Mouse (Mus musculus) urinary bladder, adult 18-20 months (tissue): ENCODE measurements around the gene Col4a3.

Experiments
- DNase-seq, 2 experiments: peaks; one replicate each; pipeline ENCODE4 v3.0.0; 2022; ENCODE audit warnings: low spot score in 2 of 2, mixed read lengths in 2 of 2

The Col4a3 gene

DNA sequence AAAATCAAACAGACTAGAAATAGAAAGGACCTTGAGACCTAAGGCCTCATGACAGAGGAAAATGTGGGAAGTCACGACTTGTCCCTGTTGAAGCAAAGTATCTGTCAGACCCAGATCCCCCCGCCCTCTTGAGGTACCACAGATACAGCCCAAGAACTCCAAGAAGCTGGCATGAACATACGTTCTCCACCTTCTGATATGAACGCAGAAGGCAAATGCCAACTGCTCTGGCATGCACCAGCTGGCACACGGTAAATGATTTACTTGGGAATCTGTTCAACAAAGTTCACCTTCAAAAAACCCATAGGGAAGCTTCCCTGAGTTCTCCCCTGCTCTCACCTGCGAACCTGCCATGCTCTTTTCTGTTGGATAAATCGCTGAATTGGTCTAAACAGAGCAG lies 19.1 kb downstream of the Col4a3 start:
- no peak for DNase-seq

DNA sequence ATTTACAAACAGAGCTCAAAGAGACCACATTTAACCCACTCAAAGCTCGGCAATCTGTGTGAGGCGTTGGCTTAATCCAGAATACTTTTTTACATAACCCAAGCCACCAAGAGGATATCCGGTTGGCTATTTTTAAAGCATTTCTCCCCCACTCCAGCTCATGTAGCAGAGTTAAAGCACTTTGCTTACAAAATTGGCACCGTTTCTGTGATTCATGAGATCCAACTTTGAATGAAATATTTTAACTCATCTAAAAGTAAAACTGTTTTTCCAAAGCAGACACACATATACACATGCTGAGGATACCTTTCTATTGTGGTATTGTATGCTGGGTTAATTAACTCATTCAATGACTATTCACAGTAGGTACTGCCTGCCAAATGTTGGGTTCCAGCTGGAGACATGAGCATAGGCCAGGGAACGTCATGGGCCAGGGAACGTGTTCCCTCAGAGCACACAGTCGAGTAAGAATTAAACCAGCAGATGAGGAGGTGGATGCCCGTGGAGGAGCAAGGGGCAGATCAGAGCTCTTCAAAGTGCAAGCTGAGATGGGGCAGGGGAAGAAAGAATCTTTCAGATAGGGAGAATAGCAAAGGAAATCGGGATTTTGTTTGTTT lies 22.0 kb downstream of the Col4a3 start:
- no peak for DNase-seq

DNA sequence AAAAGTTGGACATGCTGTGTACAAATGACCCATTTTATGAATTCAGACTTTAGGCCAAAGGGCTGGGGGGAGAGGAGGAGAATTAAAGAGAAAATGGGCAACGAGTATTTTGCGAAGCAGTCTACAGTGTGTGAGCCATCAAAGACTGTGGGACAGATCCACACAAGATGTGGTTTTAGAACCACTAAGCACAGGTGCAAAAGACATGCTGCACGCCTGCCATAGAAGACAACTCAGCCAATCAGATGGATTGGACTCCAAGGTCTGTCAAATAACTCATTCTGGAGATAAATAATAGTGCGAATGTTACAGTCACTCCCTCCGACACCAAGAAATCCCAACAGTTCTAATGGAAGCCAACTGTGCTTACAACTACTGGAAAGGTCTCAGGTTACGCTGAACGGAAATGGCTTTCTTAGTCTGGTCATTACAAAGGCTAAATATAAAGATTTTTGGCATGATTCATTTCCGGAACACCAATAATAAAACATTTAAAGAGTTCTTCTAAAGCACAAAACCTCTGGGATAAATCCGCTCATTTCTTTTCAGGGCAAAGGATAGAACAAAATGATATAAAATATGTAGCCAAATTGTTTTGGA lies 25.4 kb downstream of the Col4a3 start:
- no peak for DNase-seq

DNA sequence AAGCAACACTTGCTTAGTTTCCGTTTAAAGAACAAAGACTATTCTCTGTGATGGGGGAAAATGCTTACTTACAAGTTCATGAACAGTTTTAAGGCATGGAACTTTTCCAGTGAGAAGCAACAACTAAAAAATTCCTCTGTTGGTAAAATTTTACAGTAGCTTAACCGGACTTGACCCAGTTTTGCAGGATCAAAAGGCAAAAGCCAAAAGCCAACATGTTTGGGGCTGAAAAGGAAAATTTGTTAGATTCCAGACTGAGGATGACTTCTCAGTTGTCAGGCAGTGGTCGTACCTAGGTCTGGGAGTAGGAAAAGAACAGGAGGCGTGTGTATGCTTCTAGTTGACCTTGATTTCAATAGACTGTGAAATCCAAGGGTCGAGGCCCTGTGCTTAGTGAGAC lies 31.3 kb downstream of the Col4a3 start:
- DNase-seq = no peak

DNA sequence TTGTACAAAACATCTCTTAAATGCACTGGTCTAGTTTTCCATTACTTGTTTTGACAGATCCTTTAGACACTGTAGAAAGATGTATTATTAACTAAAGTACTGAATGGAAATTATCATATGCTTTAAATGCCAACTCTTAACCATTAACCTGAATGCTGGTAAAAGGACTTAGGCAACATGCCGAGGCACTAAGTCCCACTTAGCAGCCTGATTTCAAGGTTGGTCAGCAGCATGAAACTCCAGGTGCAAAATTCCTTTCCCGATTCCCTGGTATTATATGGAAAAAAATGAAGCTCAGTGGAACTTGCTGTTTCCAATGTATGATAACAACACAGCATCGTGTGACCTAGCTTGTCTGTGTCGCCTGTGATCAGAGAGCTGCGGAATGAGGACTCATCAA lies 31.9 kb downstream of the Col4a3 start:
- DNase-seq = no peak

DNA sequence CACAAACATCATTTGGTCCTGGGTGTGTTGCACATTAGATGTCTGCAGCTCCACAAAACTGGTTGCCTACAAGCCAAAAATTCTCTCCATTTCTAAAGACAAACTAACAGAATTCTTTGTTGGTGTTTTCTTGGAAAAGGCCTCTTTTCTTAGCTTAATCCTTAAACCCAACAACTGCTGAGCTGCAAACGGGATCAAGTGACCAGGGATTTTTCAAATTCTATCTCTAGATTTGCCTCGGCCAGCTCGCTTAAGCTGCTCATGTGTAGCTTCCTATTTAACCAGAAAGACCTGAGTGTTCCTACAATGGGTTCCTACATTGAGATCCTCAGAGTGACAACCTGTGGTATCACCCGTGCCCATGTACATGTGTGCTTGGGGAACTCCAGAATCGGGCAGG lies 33.3 kb downstream of the Col4a3 start:
- no peak for DNase-seq

DNA sequence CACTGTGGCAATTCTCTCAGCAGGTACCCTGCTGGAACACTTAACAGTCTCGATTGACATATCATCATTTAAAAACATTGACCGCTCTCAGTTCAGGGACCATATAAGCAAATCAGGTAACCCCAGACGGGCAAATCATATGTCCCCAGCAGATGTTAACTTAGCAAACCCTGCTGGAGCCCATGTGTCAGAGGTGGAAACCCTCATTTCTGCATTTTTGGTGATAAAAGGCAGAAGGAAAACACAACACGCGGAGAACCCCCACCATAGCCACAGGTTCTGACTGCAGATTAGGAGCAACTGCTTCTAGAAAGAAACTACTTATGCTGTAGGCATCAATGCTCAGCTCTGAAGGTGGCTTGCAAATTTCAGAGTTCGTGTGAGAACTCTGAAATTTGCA lies 38.2 kb downstream of the Col4a3 start:
- no peak for DNase-seq

DNA sequence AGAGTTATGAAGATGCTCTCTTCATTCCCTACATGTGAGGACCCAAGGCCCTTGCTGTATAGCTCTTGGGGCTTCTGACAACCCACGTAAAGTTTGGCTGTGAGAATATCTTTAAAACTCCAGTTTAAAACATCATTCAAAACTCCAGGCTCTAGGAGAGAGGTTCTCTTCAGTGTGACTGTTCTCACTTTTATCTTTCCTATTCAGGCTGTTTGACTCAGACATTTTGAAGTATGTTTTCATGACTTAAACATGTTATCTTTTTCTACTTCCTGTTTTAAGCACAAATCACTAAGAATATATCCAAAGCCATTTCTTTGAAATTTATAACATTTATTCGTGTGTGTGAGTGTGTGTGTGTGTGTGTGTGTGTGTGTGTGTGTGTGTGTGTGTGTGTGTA lies 38.8 kb downstream of the Col4a3 start:
- no peak for DNase-seq

DNA sequence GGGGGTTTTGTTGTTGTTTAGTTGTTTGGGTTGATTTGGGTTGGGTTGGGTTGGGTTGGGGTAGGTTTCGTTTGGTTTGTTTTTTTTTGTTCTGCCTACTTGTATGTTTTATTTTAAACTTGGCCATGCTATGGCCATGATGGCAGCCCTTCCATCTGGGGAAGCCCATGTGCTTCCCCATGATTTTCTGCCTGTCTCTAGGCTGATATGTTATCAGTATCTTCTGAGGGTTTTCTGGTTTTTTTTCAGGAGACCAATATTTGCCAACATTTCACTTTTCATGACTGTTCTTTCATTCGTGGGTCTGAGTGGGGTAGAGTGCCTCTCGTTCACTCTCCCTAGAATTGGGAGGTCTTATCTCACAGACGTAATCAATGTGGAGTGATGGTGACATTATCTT lies 40.9 kb downstream of the Col4a3 start:
- no peak for DNase-seq

DNA sequence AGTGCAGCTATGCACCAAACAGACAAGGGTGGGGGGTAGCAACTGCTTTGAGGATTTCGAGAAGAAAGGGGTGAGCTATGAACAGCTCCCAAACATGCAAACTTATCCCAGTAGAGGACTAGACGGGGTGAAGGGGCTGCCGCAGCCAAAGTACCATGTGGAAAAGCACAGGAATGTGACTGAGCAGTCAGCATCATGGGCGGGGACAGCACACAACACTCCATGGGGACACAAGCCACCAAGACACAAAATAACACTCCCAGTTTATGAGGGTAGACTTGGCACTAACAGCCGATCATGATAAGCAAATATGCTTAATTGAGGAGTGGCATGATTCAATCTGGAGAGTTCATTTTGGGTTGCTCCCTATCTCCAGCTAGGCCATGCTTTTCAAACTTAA lies 42.8 kb downstream of the Col4a3 start:
- no peak for DNase-seq

DNA sequence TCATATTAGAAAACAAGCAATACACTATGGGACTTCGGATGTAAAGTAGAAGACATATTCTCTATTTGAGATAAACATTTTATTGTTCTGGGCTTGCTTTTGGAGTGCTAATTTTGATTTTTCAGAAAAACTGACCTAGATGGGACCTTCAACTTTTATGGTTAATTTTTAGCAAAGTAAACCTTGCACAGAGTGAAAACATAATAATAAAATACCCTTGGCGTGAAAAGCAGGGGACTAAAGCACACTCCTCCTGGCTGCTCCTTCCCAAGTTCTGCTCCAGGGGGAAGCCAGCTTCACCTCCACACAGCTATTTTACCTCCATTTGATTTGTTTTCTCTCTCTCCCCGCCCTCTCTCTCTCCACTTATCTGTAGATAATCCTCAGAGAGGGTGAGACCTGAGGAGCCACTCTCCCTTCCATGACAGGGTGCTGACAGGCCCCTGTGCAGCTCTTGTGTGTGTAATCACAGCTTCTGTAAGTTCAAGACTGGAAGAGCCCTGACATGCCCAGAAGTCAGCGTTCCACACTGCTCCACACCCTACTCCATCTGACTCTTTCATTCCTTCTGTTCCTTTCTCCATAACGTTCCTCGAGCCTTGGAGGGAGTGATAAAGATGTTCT lies 44.6 kb downstream of the Col4a3 start:
- DNase-seq = no peak

DNA sequence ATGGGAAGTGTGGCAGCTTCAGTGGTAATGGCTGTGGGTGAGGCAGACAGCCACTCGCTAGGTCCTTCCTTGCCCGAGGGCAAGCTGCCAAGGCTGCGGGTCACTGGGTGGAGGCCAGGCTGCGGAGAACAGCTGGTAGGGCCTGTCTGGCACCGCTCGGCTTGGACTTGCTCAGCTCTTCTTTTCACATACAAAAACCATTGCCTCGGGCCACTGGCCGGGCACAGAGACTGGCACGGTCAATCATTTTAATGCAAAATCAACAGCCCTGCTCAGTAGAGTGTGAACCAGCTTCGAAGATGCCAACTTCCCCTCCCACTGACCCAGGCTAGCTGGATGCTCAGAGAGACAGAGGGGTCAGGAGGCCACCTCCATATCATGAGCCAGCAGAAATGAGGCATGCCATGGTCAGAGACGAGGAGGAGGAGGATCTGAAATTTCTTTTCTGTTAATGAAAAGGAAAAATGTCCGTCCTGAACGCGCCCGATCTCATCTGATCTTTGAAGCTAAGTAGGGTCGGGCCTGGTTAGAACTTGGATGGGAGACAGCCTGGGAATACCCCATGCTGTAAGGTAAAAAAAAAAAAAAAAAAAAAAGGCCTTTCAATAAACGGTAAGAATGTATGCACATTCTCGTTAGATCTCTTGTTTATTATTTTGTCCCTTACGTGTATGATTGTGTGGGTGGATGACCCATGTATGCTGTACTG lies 48.0 kb downstream of the Col4a3 start:
- DNase-seq = no peak

DNA sequence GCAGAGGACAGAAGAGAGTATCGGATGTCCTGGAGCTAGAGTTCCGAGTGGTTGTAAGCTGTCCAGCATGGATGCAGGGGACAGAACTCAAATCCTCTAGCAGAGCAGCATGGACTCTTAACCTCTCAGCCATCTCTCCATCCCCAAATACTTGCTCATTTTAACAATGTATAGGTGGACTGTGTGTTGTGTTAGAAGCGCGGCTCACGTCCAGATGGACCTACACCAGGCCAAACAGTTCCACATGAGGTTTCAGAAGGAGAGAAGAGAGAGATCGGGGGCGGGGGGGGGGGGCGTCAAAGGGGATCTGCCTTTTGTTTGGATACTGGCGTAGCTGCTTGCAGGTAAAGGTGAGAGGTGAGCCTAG lies 48.5 kb downstream of the Col4a3 start:
- no peak for DNase-seq

DNA sequence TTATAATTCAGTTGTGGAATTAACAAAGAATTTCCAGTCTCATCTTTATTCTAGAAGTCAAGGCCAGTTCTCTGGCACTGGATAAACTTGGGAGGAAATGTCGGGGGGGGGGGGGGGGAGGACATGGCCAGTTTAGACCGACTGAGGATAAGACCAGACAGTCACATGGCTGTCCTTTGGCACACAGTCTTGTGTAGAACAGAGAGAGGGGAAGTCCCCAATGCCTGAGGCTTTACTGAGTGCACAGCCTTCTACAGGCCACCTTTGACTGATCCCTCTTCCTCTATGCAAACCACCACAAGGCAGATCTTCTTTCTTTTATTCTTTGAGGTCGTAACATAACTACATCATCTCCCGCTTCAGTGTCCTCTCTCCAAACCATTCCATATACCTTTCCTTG lies 49.6 kb downstream of the Col4a3 start:
- no peak for DNase-seq

DNA sequence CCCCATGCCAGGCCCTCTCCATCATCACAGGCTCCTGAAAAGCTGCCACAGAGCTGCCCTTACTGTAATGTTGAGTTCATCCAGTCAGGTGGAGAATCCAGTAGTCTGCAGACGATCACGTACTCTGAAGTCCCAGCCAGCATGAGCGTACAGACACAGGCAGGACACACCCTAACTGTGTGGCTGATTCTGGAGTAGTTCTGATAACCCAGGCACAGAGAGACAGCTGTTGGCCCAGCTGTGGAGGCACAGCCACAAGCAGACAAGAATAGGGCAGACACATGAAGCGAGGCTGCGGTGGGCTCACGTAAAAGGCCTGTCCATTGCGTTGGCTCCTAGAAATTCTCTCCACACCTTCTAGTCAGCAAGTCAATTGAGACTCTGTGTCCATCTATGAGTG lies 50.7 kb downstream of the Col4a3 start:
- no peak for DNase-seq

DNA sequence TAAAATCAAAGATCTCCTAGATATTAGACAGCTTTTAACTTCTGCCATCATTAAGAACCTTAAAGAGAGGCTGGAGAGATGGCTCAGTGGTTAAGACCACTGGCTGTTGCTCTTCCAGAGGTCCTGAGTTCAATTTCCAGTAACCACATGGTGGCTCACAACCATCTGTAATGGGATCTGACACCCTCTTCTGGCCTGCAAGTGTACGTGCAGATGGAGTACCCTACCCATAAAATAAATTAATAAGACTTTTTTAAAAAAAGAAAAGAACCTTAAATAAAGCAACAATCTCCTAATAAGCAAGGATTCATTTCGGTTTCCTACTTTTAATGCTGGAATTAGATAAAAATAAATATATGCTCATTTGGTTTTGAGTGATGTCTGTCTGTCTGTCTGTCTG lies 51.7 kb downstream of the Col4a3 start:
- DNase-seq = no peak

DNA sequence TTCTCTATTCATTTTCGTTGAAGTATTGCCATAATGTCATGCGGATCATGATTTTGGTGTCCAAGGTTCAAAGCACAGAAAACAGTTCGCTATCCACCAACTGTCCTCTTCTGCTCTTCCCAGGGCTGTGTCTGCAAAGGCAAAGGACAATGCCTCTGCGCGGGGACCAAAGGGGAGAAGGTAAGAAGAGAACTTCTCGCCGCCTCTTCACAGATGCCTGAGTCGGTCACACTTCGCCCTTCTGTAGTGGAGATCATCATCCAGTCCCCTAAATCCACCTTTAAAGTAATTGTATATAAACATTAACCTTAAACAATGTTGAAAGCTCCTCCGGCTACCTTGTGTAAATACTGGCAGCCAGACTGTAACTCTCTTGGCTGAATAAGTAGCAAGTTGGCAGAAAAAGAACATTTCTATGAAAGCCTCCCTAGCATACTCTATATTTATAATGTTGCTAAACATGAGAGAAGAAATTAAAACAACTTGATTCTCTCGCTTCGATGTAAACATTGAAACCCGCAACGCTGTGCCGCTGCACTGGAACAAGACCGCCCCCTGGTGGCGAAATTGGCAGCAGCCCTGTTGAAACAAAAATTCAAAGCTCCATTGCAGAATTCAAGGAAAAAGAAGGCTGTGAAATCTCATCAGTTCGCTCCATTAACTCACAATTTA lies 54.7 kb downstream of the Col4a3 start:
- DNase-seq = peak; percentile 40 to 68

DNA sequence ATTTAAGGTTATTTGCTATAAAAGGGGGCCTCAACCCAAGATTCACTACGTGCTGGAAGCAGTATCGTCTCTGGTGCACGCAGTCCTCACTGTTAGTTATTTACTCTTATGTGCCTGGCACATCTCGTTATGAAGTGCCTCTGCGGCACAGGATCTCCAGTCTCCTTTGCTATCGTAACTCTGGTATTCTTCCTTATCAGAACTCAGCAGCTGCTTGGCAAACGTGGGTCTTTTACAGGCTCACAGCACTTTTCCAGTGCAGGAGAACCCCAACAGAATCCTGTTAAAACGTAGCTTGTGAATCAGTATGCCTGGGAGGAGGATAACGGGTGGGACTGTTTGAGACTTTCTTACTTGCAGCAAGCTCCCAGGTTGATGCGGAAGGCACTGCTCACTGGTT lies 61.3 kb downstream of the Col4a3 start:
- no peak for DNase-seq

DNA sequence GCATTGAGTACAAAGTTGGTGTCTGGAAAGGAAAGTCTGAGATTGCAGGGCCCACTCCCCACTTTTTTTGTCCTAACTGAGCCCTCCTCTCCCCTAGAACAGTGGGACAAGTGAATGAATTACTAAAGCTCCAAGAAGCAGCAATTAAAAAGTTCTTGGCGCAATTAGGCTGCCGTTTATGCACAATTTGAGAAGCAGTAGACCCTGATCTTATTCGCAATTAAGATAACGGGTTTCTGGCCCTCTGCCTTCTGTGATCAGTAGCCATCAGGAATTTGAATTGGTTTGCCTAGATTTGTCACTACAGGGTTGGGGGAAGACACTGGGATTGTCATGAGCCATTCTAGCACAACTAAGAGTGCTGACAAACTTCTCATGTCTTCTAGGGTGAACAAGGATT lies 64.1 kb downstream of the Col4a3 start:
- DNase-seq = no peak

DNA sequence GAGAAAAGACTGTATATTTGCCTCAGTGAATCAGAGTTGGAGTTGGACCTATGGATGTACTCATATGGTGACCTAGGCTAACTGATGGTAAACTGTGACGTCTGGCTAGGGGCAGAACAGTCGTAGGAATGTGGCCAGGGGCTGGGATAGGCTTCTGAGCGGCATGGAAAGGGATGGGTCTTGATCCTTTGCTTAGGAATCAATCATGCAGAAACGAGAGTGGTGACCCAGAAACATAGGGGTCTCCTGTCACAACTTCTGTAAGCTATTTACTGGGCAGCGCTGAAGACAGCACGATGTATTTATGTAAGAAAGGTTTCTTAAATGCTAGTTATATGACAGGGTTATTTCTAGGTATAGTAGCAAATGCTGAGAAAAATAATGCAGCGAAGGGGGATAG lies 67.3 kb downstream of the Col4a3 start:
- DNase-seq = no peak

DNA sequence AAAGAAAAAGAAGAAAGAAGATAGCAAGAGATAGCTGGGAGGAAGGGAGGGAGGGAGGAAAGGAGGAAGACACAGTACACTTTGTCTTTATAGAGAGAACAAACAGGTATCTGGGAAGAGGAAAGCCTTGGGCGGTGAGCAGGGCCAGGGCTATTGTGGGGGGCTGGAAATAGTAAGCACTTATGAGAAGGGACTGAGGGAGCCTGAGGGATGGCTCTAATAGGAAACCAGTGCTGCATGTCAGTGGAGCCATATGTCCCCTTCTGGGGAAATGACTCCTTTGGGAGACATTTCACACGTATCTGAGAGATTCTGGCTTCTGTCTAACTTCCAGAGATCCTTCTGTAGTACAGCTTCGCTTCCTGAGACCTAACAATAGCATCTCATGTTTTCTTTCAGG lies 69.7 kb downstream of the Col4a3 start:
- no peak for DNase-seq

DNA sequence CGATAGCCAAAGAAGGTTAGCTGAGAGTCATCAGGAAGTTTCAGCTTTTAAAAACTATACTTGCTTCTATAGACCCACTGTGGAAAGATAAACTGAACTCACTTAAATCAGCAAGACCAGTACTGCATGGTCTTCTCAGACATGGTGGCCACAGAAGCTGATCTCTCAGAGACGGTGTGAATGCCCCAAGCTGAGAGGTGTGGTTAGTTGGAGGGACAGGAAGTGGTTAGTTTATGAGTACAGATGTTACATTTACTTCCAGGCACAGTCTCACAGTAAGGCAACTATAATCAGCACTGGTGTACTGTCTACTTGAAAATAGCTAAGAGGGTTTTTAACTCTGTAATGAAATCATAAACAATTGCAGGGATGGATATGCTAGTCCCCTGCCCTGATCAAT lies 75.5 kb downstream of the Col4a3 start:
- no peak for DNase-seq

DNA sequence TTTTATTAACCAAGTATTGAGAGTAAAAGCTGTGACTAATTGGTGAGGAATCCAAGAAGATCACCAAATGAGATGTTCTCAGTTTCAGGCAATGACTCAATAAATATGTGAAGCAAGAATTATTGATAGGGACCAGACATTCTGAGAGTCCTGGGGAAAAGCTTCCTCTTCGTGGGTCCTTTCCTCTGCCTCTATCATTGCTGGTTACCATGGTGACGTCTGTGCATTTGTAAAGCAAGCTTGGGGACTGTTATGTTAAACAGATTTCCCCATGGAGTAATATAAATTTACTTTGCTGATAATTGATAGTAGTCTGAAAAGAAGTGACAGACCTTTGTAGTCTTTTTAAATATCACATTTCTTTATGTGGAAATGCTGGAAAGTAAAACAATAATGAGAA lies 76.8 kb downstream of the Col4a3 start:
- DNase-seq = no peak
